In the genomic region with DNA sequence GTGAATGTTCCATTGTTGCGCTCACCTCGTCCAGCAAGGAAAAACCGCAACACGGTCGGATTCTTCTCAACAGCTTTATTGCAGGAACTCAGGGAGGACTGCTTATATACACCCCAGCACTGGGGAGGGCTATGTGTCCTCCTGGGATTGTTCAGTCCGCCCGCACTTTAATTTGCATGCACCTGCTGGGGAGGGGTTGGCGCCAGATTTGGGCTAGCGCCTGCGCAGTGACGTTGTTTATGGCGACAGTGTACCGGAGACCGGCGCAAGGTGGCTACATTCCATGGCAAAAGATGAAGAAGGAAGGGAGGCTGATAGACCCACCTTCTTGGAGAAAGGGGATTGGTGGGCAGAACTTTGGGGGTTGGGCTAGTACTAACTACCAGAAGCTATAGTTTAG, we compare ENCODE assay signal across 40 mouse cellular contexts. TPM values are rescaled to one million over a fixed set of nuclear protein-coding genes. Genes with fewer than 3 reads are reported as not detected.
"Had no signal": no experiment of that assay in that cellular context is flagged by ENCODE, and none has a peak within 500 bp of the region (broad histone marks: within the 10 kb centered on the region; RNA-seq: fewer than 3 reads in every experiment).

No protein-coding gene starts in this region.

- H3K9me3 ChIP-seq: heart, embryonic 13.5 days; hindbrain, embryonic 13.5 days; hindbrain, embryonic 15.5 days; limb, embryonic 10.5 days; liver, embryonic 13.5 days; liver, embryonic 15.5 days had no signal

- H3K27ac ChIP-seq: heart, adult 2 months; heart, embryonic 13.5 days; heart, embryonic 15.5 days; hindbrain, embryonic 13.5 days; hindbrain, embryonic 15.5 days; hindbrain, postnatal 0 days; layer of hippocampus, adult 2 months; left cerebral cortex, adult 2 months; limb, embryonic 10.5 days; limb, embryonic 12.5 days; liver, embryonic 13.5 days; liver, embryonic 15.5 days had no signal

- DNase-seq: gastrocnemius, postnatal 14 days; gastrocnemius, postnatal 36 days; heart, adult 11 months; heart, adult 2 months; heart, postnatal 14 days; heart, postnatal 36 days; kidney, adult 18-20 months; kidney, adult 8-10 months; kidney, postnatal 10 days; kidney, postnatal 25 days; kidney, postnatal 4 days; liver; liver, embryonic 13.5 days; liver, postnatal 0 days had no signal

- H3K4me2 ChIP-seq: heart, embryonic 11.5 days; heart, embryonic 13.5 days; heart, embryonic 15.5 days; hindbrain, embryonic 13.5 days; hindbrain, embryonic 15.5 days; limb, embryonic 12.5 days; liver, embryonic 11.5 days; liver, embryonic 13.5 days; liver, embryonic 15.5 days had no signal

- H3K4me1 ChIP-seq: heart, embryonic 13.5 days; heart, embryonic 15.5 days; hindbrain, embryonic 13.5 days; hindbrain, embryonic 15.5 days; limb, embryonic 10.5 days; limb, embryonic 12.5 days; liver, embryonic 13.5 days; liver, embryonic 15.5 days had no signal

- H3K36me3 ChIP-seq: heart, embryonic 13.5 days; heart, embryonic 15.5 days; limb, embryonic 10.5 days; limb, embryonic 12.5 days; liver, embryonic 13.5 days; liver, embryonic 15.5 days had no signal

- H3K9ac ChIP-seq: heart, embryonic 13.5 days; heart, embryonic 15.5 days; hindbrain, embryonic 13.5 days; hindbrain, embryonic 15.5 days; limb, embryonic 12.5 days; liver, embryonic 13.5 days; liver, embryonic 15.5 days; liver, postnatal 0 days had no signal

- H3K27me3 ChIP-seq: heart, embryonic 13.5 days; heart, embryonic 15.5 days; hindbrain, embryonic 13.5 days; hindbrain, embryonic 15.5 days; limb, embryonic 12.5 days; liver, embryonic 13.5 days; liver, embryonic 15.5 days had no signal

- H3K4me3 ChIP-seq: heart, adult 2 months; heart, embryonic 13.5 days; heart, embryonic 15.5 days; hindbrain, embryonic 13.5 days; hindbrain, embryonic 15.5 days; layer of hippocampus, adult 2 months; left cerebral cortex, adult 2 months; limb, embryonic 10.5 days; limb, embryonic 12.5 days; liver, embryonic 13.5 days; liver, embryonic 15.5 days had no signal

RNA-seq across cellular contexts. Expression of a gene that starts 20.5 kb away (rescaled TPM):
- total RNA-seq: gastrocnemius, adult 8-10 months; gastrocnemius, postnatal 14 days; gastrocnemius, postnatal 36 days; heart, adult 2 months; heart, postnatal 14 days; heart, postnatal 36 days; hematopoietic stem cell, adult 5-6 weeks had no signal
- polyA plus RNA-seq: gonadal fat pad, adult 2 months; heart, embryonic 11.5 days; heart, embryonic 13.5 days; heart, postnatal 0 days; kidney, embryonic 14.5 days; limb, embryonic 10.5 days; liver, embryonic 11.5 days; liver, embryonic 13.5 days; liver, postnatal 0 days had no signal

RNA-seq across cellular contexts. Expression of a gene that starts 39.3 kb away (rescaled TPM):
- total RNA-seq: gastrocnemius, adult 8-10 months; gastrocnemius, postnatal 14 days; gastrocnemius, postnatal 36 days; heart, adult 2 months; heart, postnatal 14 days; heart, postnatal 36 days; hematopoietic stem cell, adult 5-6 weeks; hindbrain, postnatal 0 days; layer of hippocampus, adult 2 months; layer of hippocampus, postnatal 10 days; layer of hippocampus, postnatal 25 days; left cerebral cortex, adult 2 months; left cerebral cortex, postnatal 14 days; left cerebral cortex, postnatal 36 days had no signal
- polyA plus RNA-seq: heart, adult 2 months; heart, embryonic 11.5 days; heart, embryonic 13.5 days; heart, embryonic 15.5 days; heart, postnatal 0 days; hindbrain, embryonic 11.5 days; hindbrain, embryonic 13.5 days; hindbrain, embryonic 15.5 days; intestine, embryonic 14.5 days; intestine, postnatal 0 days; kidney, embryonic 14.5 days; kidney, embryonic 16.5 days; limb, embryonic 10.5 days; limb, embryonic 14.5 days; liver, embryonic 11.5 days; liver, embryonic 13.5 days; liver, embryonic 15.5 days; liver, postnatal 0 days had no signal
